Mouse (Mus musculus) ES-Bruce4 (cell line): ENCODE results near the gene 1700037C18Rik. TPM values are rescaled to one million over a fixed set of nuclear protein-coding genes. Genes with fewer than 3 reads are reported as not detected.
"Not testable (repeated sequence)": the region's sequence is repeated elsewhere in the genome, so short reads cannot be mapped to it uniquely, and the experiment has no call there.

Source experiments
- H3K27ac ChIP-seq: 2 replicates; pipeline ENCODE4 v1.5.1; 2012; ENCODE audit warnings: low read length, inconsistent platforms; ENCODE audit not compliant: insufficient read depth
- H3K27me3 ChIP-seq: 2 replicates; pipeline ENCODE4 v1.6.1; 2012; ENCODE audit warnings: mild to moderate bottlenecking, low read length, inconsistent platforms; ENCODE audit not compliant: control insufficient read depth, poor library complexity, insufficient read depth, severe bottlenecking
- H3K36me3 ChIP-seq: 2 replicates; pipeline ENCODE4 v1.6.1; 2012; ENCODE audit warnings: inconsistent platforms, mild to moderate bottlenecking, low read length, moderate library complexity; ENCODE audit not compliant: control insufficient read depth, poor library complexity, insufficient read depth, severe bottlenecking
- H3K4me1 ChIP-seq: one replicate; pipeline ENCODE4 v1.8.1; 2011; ENCODE audit warnings: low read length; ENCODE audit not compliant: control insufficient read depth, insufficient read depth
- H3K4me3 ChIP-seq: 2 replicates; pipeline ENCODE4 v1.5.1; 2011; ENCODE audit warnings: low read depth, mild to moderate bottlenecking, low read length
- H3K9ac ChIP-seq: 2 replicates; pipeline ENCODE4 v1.6.1; 2012; ENCODE audit warnings: low read depth, mild to moderate bottlenecking, inconsistent platforms; ENCODE audit not compliant: poor library complexity, severe bottlenecking
- H3K9me3 ChIP-seq: replicated peaks from 2 replicates; pipeline ENCODE4 v1.6.1; 2012; ENCODE audit warnings: mild to moderate bottlenecking, low read length, inconsistent platforms; ENCODE audit not compliant: control insufficient read depth, poor library complexity, insufficient read depth, severe bottlenecking
- CTCF ChIP-seq: IDR thresholded peaks from one replicate; pipeline ENCODE4 v1.8.1; 2011; ENCODE audit warnings: low read depth, low read length
- EP300 ChIP-seq: IDR thresholded peaks from 2 replicates; pipeline ENCODE4 v1.6.1; 2011; ENCODE audit warnings: low read depth, low read length; ENCODE audit not compliant: insufficient read depth
- POLR2A ChIP-seq: IDR thresholded peaks from one replicate; pipeline ENCODE4 v1.8.1; 2011; ENCODE audit warnings: low read length; ENCODE audit not compliant: insufficient read depth
- polyA plus RNA-seq: library from polyadenylated mRNA; stranded (reverse); fragments of >200 nt; gene quantifications from 2 replicates; pipeline ENCODE4 v1.2.4, GENCODE M21; 2011; ENCODE audit warnings: low read depth; ENCODE audit not compliant: missing spikeins, insufficient read depth, insufficient read length

Gene 1700037C18Rik
- polyA plus RNA-seq, 1 experiment, result 2.7 TPM

- no peaks in the 10 kb centered on the region; the same call in 1 of the 2 replicates for H3K36me3 ChIP-seq
- no peaks in the 10 kb centered on the region for H3K27me3 ChIP-seq
- H3K9me3 ChIP-seq, result no peaks in the 10 kb centered on the region
- no peak overlapping the region for H3K4me3 ChIP-seq
- H3K27ac ChIP-seq, result no peak overlapping the region
- TF ChIP-seq EP300 (no peak), POLR2A (no peak), CTCF (no peak)
- H3K4me1 ChIP-seq, result no peaks in the 10 kb centered on the region
- no peak overlapping the region for H3K9ac ChIP-seq
These were observed 49.2 kb downstream of the 1700037C18Rik start for GRCm38 (mm10) chr16:3859254-3859653.

DNA sequence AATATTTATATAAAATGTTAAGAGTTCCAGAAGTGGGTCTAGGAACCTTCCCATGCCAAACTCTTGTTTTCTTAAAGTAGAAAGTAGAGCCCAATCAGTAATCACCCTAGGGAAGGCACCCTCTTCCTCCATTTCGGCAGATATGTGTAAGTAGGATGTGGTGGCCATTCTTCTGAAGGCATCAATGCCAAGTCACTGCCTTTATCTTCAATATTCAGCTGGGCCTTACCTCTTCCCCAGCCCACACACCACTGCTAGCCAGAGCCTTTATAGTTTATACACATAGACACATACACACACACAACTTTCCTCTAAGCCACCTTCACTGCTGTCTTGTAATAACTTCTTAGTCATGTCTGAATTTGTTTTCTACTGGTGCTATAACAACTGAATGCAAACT is 52.7 kb downstream of the 1700037C18Rik start:
- Histone ChIP-seq H3K4me3 (no peak overlapping the region), H3K9me3 (no peaks in the 10 kb centered on the region), H3K9ac (no peak overlapping the region), H3K27me3 (no peaks in the 10 kb centered on the region), H3K4me1 (peaks cover 2% of the 10 kb centered on the region), H3K27ac (no peak overlapping the region), H3K36me3 (no peaks in the 10 kb centered on the region)
- TF ChIP-seq CTCF (no peak), POLR2A (no peak), EP300 (no peak)

DNA sequence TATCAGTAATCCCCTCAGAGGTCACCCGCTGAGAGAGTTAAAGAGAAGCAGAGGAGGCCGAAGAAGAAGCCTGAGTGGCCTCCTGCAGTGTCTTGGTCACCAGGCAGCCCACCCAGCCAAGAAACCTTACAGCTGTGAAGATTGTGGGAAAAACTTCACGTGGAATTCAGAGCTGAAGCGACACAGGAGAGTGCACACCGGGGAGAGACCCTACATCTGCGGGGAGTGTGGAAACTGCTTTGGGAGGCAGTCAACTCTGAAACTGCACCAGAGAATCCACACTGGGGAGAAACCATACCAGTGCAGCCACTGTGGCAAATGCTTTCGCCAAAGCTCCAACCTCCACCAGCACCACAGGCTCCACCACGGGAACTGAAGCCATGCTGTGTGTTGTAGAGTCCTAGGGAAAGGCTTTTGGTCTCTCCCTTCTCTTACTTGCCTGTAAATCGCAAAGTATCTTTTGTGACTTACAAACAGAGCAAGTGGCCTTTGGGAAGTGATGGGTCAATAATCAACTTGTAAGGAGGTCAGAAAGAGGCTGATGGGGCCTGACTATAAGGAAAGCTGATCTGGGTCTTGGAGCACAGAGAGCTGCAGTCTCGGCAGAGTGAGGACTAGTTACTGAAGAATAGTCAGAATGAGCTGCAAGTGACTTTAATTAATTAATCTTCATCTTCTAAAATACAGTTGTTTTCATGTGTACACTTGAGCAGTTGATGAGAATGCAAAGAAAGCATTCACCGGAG is 53.9 kb downstream of the 1700037C18Rik start:
- no peak overlapping the region for H3K9ac ChIP-seq
- H3K27ac ChIP-seq, result no peak overlapping the region
- peaks cover 2% of the 10 kb centered on the region for H3K4me1 ChIP-seq

DNA sequence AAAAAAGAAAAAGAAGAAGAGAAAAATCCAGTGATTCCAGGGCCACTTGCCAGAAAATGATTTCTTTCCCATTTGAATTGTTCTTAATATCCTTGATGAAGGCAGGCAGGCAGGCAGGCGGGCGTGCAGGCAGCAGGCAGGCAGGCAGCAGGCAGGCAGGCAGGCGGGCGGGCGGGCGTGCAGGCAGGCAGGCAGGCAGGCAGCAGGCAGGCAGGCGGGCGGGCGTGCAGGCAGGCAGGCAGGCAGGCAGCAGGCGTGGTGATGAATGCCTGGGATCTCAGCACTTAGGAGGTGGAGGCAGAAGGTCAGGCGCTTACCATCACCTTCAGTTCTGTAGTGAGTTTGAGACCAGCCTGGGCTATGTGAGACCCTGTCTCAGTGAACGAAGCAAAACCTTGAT is 55.9 kb downstream of the 1700037C18Rik start:
- H3K4me3 ChIP-seq, result peak overlapping the region; percentile 1; the same call in 1 of the 2 replicates
- TF ChIP-seq POLR2A (no peak), EP300 (no peak), CTCF (no peak)
- H3K36me3 ChIP-seq, result no peaks in the 10 kb centered on the region
- no peaks in the 10 kb centered on the region for H3K27me3 ChIP-seq
- H3K9me3 ChIP-seq, result no peaks in the 10 kb centered on the region
- peaks cover 2% of the 10 kb centered on the region for H3K4me1 ChIP-seq
- H3K9ac ChIP-seq, result 0 out of 2 replicates have a peak overlapping the region, but pooled peaks have one; percentile 19
- H3K27ac ChIP-seq, result no peak overlapping the region

More for the DNA sequence above, 53.9 kb downstream of the 1700037C18Rik start:
- Histone ChIP-seq H3K27me3 (no peaks in the 10 kb centered on the region), H3K4me3 (no peak overlapping the region), H3K36me3 (no peaks in the 10 kb centered on the region), H3K9me3 (no peaks in the 10 kb centered on the region)
- TF ChIP-seq EP300, result no peak
- TF ChIP-seq CTCF, result no peak
- TF ChIP-seq POLR2A, result no peak

DNA sequence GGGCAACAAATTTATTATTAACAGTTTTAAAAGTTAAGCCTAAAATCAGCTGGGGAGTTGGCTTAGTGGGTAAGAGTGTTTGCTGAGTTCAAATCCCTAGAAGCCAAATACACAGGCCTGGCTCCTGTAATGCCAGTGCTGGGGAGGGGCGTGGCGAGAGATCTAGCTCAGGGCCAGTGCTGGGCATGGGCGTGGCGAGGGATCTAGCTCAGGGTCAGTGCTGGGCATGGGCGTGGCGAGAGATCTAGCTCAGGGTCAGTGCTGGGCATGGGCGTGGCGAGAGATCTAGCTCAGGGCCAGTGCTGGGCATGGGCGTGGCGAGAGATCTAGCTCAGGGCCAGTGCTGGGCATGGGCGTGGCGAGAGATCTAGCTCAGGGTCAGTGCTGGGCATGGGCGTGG is 57.2 kb downstream of the 1700037C18Rik start:
- H3K36me3 ChIP-seq, H3K4me3 ChIP-seq, H3K9ac ChIP-seq, H3K9me3 ChIP-seq, H3K4me1 ChIP-seq, H3K27me3 ChIP-seq, H3K27ac ChIP-seq: not testable (repeated sequence)

DNA sequence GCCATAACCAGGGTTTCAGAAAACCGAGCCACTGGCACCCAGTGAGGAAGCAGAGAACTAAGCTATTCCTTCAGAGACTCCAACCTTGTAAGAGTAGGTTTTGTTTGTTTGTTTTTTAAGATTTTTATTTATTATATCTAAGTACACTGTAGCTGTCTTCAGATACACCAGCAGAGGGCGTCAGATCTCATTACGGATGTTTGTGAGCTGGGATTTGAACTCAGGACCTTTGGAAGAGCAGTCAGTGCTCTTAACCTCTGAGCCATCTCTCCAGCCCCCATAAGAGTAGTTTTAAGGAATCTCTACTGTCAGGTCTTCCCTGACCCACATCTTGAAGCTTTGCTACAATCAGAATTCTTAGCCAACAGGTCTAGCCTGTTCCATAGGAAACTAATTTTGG is 60.1 kb downstream of the 1700037C18Rik start:
- H3K27me3 ChIP-seq, result no peaks in the 10 kb centered on the region
- H3K4me3 ChIP-seq, result no peak overlapping the region
- H3K9ac ChIP-seq, result no peak overlapping the region
- no peak for TF ChIP-seq POLR2A
- no peak for TF ChIP-seq EP300
- no peak for TF ChIP-seq CTCF
- peaks cover 2% of the 10 kb centered on the region for H3K4me1 ChIP-seq
- H3K9me3 ChIP-seq, result no peaks in the 10 kb centered on the region
- no peak overlapping the region for H3K27ac ChIP-seq
- no peaks in the 10 kb centered on the region for H3K36me3 ChIP-seq
